Mouse (Mus musculus) mouse trophoblast stem cell (cell line): Measurements from ENCODE around the gene Lrrc75b.
"Not testable (repeated sequence)": the region's sequence is repeated elsewhere in the genome, so short reads cannot be mapped to it uniquely, and the experiment has no call there.

Source experiments
- in situ Hi-C, 2 experiments: fragments of 300-500 bp; cut with MseI, MboI; formaldehyde crosslinking; loops; 2 replicates in 1 of 2; 3 replicates in 1 of 2; pipeline ENCODE4 v1.15.1; 2025

Lrrc75b gene

DNA sequence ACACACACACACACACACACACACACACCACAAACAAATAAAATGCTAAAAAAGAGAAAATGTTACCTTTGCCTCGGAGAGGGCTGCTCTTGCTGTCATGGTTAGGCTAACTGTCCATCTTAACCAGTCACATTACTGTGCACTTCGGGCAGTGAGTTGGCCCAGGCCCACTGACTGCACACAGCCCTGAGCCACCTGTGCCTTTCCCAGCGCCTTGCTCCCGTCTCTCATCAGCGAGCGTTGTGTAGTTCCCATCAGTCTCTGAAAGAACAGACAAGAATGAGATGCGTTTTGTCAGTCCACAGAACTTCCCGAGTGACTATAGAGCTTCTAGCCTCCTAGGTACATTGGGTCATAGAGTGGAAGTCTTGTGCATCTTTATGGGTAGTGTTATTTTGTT is 25.9 kb downstream of the Lrrc75b start:
- in situ Hi-C loops = no loop called here

DNA sequence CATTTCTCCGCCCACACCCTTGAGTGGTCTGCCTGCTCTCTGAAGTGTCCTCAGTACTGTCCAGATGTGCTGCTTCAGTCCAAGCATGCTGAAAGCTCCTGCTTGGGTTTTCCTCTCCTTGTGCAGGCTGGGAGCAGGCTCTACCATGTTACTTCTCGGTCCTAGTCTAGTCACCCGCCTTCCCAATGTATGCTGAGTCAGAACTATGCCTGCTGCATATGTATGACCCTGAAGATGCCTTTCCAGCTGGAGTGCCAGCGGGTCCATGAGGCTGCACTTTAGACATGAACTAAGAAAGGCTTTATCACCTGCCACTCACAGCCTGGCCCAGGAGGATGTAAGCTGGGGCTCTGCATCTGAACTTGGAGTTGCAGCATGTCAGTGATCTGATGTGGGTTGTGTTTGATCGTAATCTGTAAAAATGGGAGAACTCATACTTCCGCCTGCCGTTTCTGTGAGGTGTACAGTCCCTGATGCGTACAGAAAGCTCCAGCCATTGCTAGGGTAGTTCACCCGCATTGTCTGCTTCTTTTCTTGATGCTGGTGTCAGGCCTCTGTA is 28.5 kb downstream of the Lrrc75b start:
- in situ Hi-C loops = no loop called here

DNA sequence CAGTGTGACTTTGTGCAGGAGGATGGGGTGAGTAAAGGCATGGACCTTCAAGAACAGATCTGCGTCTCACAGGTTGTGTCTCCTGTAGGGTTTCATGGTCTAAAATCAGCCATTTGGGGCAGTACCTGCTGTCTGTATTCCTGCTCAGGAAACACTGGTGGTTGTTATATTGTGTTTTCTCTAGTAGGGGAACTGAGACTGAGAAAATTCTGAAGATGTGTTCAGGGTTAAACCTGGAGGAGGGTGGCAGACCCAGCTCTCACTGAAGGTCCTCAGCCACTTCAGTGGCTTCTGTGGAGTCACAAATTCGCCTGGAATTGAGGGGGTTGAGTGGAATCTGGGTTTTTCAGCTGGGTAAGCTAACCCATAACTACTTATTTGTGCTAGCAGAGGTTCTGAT is 29.8 kb downstream of the Lrrc75b start:
- in situ Hi-C loops = no loop called here

DNA sequence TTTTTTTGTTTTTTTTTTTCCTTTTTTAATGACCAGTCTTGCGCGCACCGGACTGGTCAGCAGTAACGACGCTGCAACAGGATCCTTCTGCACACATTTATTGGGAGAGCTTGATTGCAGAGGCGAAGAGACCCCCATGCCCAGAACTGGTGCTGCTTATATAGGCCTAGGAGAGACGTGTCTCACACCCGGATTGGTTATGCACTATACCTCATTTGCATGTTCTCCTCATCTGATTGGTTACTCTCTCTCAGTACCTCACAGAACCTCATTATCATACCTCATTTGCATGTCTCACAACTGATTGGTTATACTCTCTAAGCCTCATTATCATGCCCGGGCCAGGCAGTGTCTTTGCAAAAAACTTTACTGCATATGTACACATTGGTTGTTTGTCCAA is 34.7 kb downstream of the Lrrc75b start:
- in situ Hi-C loops = not testable (repeated sequence)

DNA sequence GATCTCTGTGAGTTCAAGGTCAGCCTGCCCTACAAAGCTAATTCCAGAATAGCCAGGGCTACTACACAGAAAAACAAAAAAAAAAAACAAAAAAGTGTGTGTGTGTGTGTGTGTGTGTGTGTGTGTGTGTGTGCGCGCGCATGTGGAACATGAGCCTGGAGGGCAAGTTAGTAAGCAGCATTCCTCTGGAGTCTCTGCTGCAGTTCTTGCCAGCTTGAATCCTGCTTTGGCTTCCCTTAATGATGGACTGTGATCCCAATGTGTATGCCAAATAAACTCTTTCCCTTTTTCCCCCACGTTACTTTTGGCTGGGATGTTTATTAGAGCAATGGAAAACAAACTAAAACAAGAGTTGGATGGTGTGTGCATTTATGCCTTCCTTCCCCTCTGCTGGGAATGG is 38.5 kb downstream of the Lrrc75b start:
- in situ Hi-C loops = no loop called here

DNA sequence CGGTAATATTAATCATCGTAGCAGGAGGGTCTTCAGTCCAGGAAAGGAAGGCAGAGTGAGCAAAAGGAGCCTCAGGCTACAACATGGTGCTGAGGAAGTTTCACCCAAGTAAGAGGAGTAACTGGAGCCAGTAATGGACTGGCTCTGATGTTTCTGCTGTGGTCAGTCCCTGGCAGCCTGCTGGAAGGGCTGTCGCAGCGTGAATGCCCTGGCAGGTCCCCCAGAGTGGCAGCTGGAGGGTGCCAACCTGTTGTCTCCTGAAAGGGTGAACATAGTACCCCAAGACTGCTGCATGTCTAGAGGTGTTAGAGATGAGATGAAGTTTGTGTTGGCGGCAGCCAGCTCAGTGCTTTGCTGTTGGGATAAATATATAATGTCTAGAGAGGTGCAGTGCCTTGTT is 39.5 kb downstream of the Lrrc75b start:
- in situ Hi-C loops = no loop called here

DNA sequence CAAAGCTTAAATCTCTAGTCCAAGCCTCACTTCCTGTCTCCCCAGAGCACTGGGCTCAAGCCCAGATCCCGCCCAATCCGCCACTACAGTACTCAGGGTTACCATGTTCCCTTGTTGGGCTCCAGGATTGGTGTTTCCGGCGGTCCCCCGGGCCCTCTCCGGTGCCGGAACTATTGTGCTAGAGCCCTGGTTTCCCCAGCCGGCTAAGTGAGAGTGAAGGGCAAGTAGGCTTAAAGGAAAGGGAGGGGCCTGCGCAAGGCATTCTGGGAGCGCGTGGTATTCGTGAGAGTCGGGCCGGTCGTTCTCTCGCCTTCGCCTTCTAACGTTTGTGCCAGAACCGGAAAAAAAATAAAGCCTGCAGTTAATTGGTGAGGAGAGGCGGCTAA is 42.4 kb downstream of the Lrrc75b start, which contains the start of gene Gucd1:
Gene Gucd1 (minus strand): TSS at position 215 of the 386 bp plus-strand sequence.
- in situ Hi-C loops = no loop called here

DNA sequence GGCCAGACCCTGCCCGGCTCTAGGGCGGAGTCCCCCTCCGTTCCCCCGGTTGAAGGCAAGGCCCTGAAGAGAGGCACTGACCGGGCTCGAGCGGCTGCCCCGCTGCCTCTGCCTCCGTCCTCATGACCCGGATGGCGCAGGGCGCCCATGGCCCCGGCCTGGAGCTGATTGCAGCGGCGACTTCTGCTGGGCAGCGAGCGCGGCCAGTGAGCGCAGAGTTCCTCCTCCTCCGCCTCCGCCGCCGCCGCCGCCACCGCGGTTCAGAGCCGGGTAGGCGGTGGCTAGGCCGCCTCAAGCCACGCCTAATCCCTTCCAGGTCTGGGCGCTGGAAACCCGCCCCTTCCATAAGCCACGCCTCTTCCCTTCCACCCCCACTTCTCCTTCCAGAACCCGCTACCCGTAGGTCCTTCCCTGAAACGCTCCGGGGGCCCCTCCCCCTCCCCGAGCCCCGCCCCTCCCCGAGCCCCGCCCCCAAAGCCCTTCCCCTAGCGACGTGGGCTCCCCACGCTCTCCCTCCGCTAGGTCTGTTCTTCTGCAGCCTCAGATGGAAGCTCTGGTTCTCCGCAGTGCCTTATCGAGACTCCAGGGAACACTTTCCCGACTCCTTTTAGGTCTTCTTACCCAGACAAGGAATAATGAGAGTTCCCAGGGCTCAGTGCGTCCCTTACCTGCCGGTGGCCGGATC is 42.9 kb downstream of the Lrrc75b start, which contains the start of gene Snrpd3:
Gene Snrpd3 (plus strand): TSS at position 479 of the 685 bp plus-strand sequence.
- in situ Hi-C loops = no loop called here

DNA sequence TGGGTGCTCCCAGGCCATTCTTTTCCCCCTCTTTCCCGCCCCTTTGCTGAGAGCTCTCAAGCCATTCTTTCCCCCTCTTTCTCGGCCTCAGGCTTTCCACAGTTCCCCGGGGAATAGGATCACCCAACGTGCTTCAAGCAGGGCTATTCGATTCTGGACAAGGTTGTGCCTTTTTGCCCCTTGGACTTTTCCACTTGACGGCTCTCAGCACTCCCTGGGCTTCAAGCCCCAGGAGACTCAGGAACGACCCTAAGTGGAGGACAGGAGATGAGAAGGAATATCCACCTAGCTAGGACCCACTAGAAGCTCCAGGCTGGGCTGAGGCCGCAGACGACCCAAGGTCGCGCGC is 43.4 kb downstream of the Lrrc75b start:
- in situ Hi-C loops = no loop called here

DNA sequence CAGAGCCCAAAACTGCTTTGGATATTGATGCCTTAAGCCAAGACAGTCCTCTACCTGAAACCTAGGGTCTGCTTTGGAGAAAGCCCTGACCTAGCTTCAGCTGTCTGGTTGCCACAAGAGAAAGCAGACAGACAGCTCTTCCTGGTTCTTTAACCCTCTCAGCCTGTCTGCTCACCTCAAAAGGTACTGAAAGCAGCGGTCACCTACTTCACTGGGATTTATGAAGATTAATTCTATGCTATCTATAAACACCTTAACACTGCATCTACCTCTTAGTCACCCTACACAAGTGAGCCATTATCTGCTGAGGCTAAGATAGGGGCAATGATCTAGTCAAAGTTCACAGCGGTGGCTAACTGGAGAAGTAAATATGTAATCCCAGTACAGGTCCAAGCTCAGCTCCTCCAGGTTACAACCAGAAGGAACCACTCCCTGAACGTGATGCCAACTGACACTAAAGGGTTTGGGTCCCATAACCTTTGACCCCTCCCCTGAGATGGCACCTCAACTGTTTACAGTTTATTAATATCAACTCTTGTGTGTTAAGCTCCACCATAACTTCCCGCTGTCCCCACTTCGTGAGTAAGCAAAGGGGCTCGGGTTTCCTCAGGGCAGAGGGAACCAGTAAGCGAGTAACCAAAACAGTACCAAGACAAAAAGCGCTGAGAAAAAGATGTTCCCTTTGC is 43.9 kb downstream of the Lrrc75b start:
- in situ Hi-C loops = no loop called here

DNA sequence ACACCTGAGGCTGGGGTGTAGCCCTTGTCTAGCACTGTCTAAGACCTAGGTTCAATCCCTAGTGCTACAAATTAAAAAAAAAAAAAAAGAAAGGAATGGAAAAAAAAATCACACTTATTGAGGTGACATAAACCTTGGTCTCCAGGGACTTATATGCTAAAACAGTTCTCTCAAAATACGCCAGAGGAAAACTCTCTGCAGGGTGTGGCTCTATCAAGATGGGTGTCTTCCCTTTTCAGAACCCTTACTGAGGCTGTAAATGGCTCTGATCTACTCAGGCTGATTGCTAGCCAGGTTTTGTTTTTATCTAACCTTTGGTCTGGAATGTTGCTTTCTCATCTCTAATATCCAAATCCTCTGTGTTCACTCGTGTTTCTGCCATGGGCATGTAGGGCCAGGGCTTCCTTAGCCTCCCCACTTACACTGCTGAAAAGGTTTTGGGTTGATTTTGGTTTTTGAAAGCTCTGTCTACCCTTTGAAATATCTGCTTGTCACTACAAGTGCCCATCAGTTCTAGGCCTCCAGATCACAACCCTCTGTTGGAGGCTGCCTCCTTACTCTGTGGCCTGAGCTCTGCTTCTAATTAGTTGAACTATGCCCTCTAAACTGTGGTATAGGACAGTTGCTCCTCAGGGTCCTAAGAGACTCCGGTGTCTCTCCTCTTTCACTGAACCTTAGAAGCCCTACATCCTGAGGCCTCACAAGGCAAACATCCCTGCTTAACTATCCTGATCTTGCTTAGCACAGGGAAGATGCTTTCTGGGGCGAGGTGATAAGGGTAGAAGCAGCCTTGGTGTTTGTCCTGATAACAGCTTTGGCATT is 44.7 kb downstream of the Lrrc75b start:
- in situ Hi-C loops = no loop called here

DNA sequence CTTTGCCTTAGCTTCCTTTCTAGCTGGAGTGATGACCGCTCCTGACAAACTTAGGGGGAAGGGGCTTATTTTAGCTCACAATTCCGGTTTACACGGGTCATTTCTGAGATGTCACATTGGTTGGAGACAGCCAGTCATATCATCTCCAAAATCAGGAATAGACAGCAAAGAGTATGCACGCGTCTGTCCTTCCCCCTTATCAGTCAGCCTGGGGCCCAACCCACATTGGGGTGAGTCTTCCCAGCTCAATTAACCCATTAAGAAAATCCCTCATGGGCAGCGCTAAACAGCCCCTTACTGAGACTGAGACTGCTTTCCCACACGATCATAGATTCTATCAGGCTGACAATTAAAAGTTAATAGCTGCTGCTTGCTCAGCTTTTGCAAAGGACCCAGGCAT is 45.8 kb downstream of the Lrrc75b start:
- in situ Hi-C loops = no loop called here

DNA sequence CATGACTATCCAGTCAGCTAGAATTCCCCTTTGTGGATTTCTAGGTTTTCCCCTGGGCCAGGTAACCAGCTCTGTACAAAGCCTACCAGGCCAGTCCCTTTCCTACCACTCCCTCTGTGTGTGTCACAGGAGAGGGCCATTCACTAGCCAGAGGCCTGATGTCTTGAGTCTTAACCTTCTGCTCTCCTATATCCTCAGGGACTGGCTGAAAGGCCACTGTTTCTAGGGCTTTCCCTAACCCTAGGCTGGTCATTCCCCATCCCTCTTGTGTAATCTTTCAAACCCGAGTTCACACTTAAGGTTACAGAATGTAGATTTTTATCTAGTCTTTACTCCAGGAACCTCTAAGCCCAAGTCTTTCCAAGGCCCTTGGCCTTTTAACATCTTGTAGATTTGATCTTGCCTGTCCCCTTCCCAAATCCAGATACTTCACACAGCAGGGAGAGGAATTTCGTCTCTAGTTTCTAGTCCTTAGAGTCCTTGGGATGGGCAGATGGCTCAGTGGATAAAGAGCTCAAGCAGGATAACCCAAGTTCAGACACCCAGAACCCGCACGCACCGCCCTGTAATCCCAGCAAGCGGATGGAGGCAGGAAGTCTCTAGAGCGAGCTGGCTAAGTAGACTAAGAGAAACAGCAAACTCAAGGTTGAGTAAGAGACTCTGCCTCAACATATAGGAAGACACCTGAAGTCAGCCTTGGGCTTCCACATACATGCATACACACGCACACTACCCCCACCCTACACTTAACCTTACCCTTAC is 46.6 kb downstream of the Lrrc75b start:
- in situ Hi-C loops = no loop called here

DNA sequence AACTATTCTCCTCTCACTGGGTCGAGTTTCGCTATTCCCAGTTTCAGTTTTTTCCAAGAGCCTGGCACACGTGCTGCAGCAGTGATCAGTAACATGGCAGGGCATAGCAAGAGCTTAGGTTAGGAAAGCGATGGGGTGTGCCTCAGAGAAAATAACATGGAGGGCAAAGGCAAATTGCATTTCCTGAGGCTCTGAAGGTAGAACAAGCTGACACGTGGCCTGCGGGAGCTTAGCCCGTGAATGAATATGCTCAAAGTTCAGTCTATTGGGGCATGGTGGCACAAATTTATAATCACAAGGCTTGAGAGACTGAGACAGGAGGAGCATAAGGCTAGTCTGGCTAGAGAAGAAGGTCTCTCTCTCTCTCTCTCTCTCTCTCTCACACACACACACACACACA is 47.3 kb downstream of the Lrrc75b start:
- in situ Hi-C loops = no loop called here

DNA sequence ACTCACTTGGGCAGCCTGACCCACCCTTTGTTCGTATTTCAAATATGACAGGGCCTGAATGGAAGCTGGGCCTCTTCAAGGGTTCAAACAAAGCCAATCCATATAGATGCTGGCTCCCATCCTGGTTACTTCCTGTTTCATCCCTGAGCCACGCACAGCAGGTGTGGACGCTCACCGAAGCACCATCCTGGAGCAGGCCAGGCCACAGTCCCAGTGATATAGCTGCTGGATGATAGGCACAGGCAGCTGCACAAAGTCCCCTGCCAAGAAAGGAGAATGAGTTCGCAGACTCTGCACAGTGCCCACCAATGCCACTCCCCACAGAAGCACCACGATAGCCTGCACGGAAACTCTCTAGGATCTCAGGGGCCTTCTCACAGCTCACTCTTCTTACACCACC is 48.2 kb downstream of the Lrrc75b start:
- in situ Hi-C loops = no loop called here

DNA sequence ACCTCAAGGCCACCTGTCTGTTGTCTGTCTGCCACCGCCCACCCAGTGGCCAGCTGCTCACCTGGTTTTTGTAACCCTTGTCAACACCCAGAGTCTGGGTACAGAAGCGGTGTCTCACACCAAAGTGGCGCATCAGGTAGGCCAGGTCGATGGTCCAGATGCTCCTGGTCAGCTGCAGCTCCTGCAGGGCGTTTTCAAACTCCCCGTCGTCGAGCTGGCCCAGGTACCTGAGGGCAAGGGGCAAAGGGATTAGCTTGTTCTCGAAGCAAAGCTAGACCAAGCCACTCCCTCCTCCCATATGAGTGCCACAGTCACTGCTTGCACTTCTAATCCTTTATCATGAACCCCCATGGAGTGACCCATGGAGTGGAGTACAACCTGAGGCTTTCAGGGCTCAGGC is 49.1 kb downstream of the Lrrc75b start:
- in situ Hi-C loops = no loop called here

DNA sequence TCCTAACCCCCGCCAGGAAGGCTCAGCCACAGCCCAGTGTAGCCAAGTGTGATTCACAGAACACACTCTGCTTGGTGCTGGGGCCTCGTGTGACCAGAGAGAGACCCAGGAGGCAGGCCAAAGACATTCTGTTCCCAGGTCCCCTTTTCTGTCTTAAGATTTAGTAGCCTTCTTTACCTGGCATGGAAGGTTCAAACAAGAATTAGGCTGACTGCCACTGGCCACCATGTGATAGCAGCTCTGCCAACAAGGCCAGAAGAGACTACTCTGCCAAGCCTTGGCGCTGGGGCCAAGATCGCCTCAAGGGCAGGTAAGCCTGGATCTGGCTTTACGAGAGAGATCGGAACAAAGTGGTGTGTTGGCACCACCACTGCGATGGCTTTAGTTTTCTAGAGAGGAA is 49.7 kb downstream of the Lrrc75b start:
- in situ Hi-C loops = no loop called here

DNA sequence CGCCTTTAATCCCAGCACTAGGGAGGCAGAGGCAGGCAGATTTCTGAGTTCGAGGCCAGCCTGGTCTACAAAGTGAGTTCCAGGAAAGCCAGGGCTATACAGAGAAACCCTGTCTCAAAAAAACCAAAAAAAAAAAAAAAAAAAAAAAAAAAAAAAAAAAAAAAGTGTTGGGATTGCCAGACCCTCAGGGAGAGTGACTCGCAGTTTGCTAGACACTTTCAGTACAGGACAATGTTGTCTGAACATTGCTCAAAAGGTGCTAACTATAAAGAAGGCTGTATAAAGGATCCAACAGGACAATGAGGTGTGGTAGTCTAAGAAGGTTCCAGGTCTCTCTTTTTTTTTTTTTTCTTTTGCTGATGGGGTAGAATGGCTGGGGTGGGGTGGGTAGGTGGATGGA is 54.2 kb downstream of the Lrrc75b start:
- in situ Hi-C loops = not testable (repeated sequence)

DNA sequence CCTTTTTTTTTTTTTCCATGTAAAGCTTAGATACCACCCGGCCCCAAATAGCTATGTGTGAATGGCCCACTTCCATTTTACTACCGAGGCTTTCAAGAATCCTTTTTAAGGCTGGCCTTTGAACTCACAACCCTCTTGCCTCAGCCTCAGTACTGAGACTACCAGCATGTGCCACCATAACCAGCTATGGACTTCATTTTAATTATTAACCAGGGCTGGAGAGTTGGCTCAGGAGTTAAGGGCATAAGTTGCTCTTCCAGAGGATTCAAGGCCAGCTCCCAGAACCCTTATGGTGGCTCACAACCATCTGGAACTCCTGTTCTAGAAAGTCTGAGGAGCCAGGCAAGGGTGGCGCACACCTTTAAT is 55.0 kb downstream of the Lrrc75b start:
- in situ Hi-C loops = no loop called here

DNA sequence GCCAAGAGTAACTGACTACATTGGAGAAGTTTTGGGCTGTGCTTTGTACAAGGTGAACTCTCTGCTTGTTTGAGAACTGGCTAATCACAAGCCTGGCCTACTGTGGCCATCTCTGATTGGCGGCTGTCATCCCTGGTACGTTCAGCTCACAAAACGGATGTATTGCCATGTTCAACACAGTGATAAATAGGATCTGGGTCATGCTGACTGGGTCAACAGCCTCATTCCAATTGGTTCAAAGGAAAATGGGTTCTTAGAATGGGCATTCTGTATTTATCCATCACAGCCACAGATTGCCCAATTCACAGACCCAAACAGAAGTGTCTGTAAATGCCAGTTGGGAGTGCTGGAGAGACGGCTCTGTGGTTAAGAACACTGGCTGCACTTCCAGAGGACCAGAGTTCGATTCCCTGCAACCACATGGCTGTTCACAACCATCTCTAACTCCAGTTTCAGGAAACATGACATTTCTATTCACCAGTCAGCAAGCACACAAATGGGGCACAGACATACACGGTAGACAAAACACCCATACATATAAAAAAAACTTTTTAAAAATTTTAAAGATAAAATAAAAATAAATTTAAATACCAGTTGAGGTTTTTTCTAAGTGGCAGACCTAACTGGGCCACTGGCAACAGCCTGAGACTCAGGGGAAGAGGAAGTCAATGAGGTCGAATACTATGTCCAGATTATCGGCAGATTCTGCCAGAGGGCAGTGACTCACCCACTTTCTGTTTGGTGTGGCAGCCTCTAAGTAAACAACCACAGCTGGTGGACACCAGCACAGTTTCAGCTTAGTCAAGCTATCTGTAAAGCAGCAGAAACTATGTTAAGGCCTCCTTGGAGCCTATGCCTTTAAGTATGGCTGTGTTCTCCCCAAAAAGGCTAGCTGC is 55.6 kb downstream of the Lrrc75b start:
- in situ Hi-C loops = no loop called here

DNA sequence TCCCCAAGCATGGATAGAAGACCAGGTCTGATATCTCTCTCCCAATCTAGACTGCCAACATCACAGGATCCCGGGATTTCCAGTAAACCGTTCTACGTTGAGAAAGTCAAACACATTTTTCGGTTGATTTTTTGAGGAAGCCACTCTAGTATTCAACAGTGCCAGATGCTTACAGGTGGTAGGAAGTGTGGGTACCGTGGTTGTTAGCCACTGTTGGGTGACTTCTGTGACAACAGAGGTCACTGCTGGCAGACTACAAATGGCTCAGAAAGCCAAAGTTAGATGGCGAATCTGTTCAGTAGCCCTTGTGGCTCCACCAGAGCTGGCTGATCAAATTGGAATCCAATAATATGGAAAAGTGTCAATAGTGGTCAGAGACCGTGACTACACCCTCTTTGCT is 56.4 kb downstream of the Lrrc75b start:
- in situ Hi-C loops = no loop called here
